Mouse (Mus musculus) neural tube, embryonic 11.5 days (tissue): ENCODE measurements at regions not wholly inside any gene's neighbourhood (a gene's known extent, or its start where the extent isn't known, plus 50 kb on each side); places are given as distances from the start of the nearest gene placed in this dataset. TPM values are rescaled to one million over a fixed set of nuclear protein-coding genes. Genes with fewer than 3 reads are reported as not detected.

Experiments
- ATAC-seq: fragments of 200-750 bp; cut with Nextera tagmentation; 2 replicates; pipeline ENCODE4 v1.8.0; 2017; ENCODE audit warnings: moderate number of reproducible peaks, mild to moderate bottlenecking, moderate TSS enrichment, moderate library complexity; ENCODE audit not compliant: insufficient read depth, low FRiP score, low TSS enrichment
- DNase-seq: peaks from one replicate; pipeline ENCODE4 v3.0.0-alpha.2; 2015; ENCODE audit warnings: low spot score
- H3K27ac ChIP-seq: fragments of 300-500 bp; sonication (generic); 2 replicates; pipeline ENCODE4 v1.5.1; 2014; ENCODE audit warnings: low read depth, mild to moderate bottlenecking, low read length
- H3K27me3 ChIP-seq: fragments of 300-500 bp; sonication (generic); 2 replicates; pipeline ENCODE4 v1.6.1; 2014; ENCODE audit warnings: mild to moderate bottlenecking, low read length, mixed read lengths; ENCODE audit not compliant: control insufficient read depth, insufficient read depth
- H3K36me3 ChIP-seq: fragments of 300-500 bp; sonication (generic); 2 replicates; pipeline ENCODE4 v1.6.1; 2014; ENCODE audit warnings: mild to moderate bottlenecking, low read length, moderate library complexity, mixed read lengths; ENCODE audit not compliant: control insufficient read depth, insufficient read depth
- H3K4me1 ChIP-seq: fragments of 300-500 bp; sonication (generic); 2 replicates; pipeline ENCODE4 v1.6.1; 2014; ENCODE audit warnings: low read length, mixed read lengths; ENCODE audit not compliant: control insufficient read depth, insufficient read depth
- H3K4me2 ChIP-seq: fragments of 300-500 bp; sonication (generic); 2 replicates; pipeline ENCODE4 v1.6.1; 2014; ENCODE audit warnings: low read depth, mild to moderate bottlenecking, moderate library complexity
- H3K4me3 ChIP-seq: fragments of 300-500 bp; sonication (generic); 2 replicates; pipeline ENCODE4 v1.5.1; 2014; ENCODE audit warnings: low read depth, low read length
- H3K9ac ChIP-seq: fragments of 300-500 bp; sonication (generic); 2 replicates; pipeline ENCODE4 v1.6.1; 2014; ENCODE audit warnings: mild to moderate bottlenecking, low read length
- H3K9me3 ChIP-seq: fragments of 300-500 bp; sonication (generic); 2 replicates; pipeline ENCODE4 v1.6.1; 2016; ENCODE audit warnings: low read length; ENCODE audit not compliant: control insufficient read depth
- WGBS: fragments of 180-500 bp; shearing (Covaris S2); extraction: QIAGEN DNeasy Blood & Tissue Kit; methylation state at CpG from one replicate; pipeline ENCODE4 v1.1.7; 2014; 5-methylcytosine and 5-hydroxymethylcytosine counted together
- microRNA-seq: library from miRNA; unstranded; fragments of <30 nt; microRNA quantifications from one replicate; pipeline ENCODE4, GENCODE M21; 2016

DNA sequence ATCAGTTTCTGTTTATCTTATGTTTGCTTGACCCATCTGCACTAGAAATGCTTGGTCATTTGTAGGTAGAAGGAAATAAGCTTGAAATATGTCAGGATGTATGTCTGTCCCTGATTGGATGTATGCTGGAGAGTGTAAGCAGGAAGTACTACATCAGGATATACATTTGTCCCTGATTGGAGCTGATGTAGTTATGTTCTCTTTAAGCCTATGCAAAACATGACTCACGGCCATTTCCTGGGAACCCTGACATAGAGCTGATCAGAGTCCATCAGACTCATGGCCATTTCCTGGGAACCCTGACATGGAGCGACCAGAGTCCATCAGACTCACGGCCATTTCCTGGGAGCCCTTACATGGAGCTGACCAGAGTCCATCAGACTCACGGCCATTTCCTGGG, 858.6 kb downstream of the Cps1 start:
- no peaks in the 10 kb centered on the region for H3K36me3 ChIP-seq
- DNase-seq (no peak), ATAC-seq (no peak)
- no peaks in the 10 kb centered on the region for H3K9me3 ChIP-seq
- H3K4me1 ChIP-seq: no peaks in the 10 kb centered on the region
- WGBS: 87% methylated on average over 4 of the region's 4 CpGs
- no peak overlapping the region for H3K27ac ChIP-seq
- no peak overlapping the region for H3K4me2 ChIP-seq
- H3K27me3 ChIP-seq: no peaks in the 10 kb centered on the region
- no peak overlapping the region for H3K4me3 ChIP-seq
- no peak overlapping the region for H3K9ac ChIP-seq

Small RNA genes in the stretch of these regions (microRNA-seq; reads per million reads assigned to microRNA genes)
- gene Gm23189: not detected
